Mouse (Mus musculus) kidney, adult 2 months (tissue): Measurements from ENCODE around the gene Msi2. TPM values are rescaled to one million over a fixed set of nuclear protein-coding genes. Genes with fewer than 3 reads are reported as not detected.

ENCODE experiments used
- DNase-seq: peaks from one replicate; pipeline ENCODE4 v3.0.0; 2021
- H3K27ac ChIP-seq: fragments of 200-500 bp; 2 replicates; pipeline ENCODE4 v1.5.1; 2012; ENCODE audit warnings: low read depth, low read length, control low read depth, inconsistent platforms; ENCODE audit not compliant: insufficient read depth
- H3K27me3 ChIP-seq: fragments of 200-500 bp; replicated peaks from 2 replicates; pipeline ENCODE4 v1.6.1; 2012; ENCODE audit warnings: mild to moderate bottlenecking, moderate library complexity, low read length, inconsistent platforms; ENCODE audit not compliant: control insufficient read depth, insufficient read depth
- H3K36me3 ChIP-seq: fragments of 200-500 bp; 2 replicates; pipeline ENCODE4 v1.6.1; 2012; ENCODE audit warnings: mild to moderate bottlenecking, moderate library complexity, low read length, inconsistent platforms; ENCODE audit not compliant: control insufficient read depth, insufficient read depth
- H3K4me1 ChIP-seq: fragments of 200-500 bp; 2 replicates; pipeline ENCODE4 v1.6.1; 2011; ENCODE audit warnings: low read length; ENCODE audit not compliant: control insufficient read depth, insufficient read depth
- H3K4me3 ChIP-seq: fragments of 200-500 bp; 2 replicates; pipeline ENCODE4 v1.5.1; 2011; ENCODE audit warnings: mild to moderate bottlenecking, low read depth, low read length, control low read depth; ENCODE audit not compliant: insufficient read depth
- CTCF ChIP-seq: fragments of 200-500 bp; conservative IDR thresholded peaks from 2 replicates; pipeline ENCODE4 v1.5.1; 2011; ENCODE audit warnings: low read depth, mild to moderate bottlenecking, control low read depth, low read length, moderate library complexity, mixed read lengths; ENCODE audit not compliant: insufficient read depth, insufficient read length
- POLR2A ChIP-seq: fragments of 200-500 bp; IDR thresholded peaks from one replicate; pipeline ENCODE4 v1.6.1; 2011; ENCODE audit warnings: low read depth, low read length, control low read depth
- WGBS: fragments of 180-500 bp; shearing (Covaris S2); methylation state at CpG from one replicate; pipeline ENCODE4 v1.1.7; 2018; 5-methylcytosine and 5-hydroxymethylcytosine counted together
- polyA plus RNA-seq: library from polyadenylated mRNA; depleted of rRNA; stranded (reverse); fragments of >200 nt; gene quantifications from 2 replicates; pipeline ENCODE4 v1.2.3, GENCODE M21; 2012

Gene Msi2
- polyA plus RNA-seq, 1 experiment, result 43.5 TPM

- 83% methylated on average over 12 of the region's 12 CpGs for WGBS
- no peak for TF ChIP-seq POLR2A
- TF ChIP-seq CTCF, result no peak
- Histone ChIP-seq H3K36me3 (no peaks in the 10 kb centered on the region; the same call in 1 of the 2 replicates), H3K4me1 (no peaks in the 10 kb centered on the region), H3K4me3 (no peak overlapping the region), H3K27ac (no peak overlapping the region), H3K27me3 (no peaks in the 10 kb centered on the region)
- no peak for DNase-seq
These were observed 276.2 kb downstream of the Msi2 start for GRCm38 (mm10) chr11:88441871-88442740.

GRCm38 (mm10) chr11:88438659-88439058 lies 279.7 kb downstream of the Msi2 start:
- TF ChIP-seq POLR2A, result no peak
- TF ChIP-seq CTCF, result no peak
- no peak for DNase-seq
- Histone ChIP-seq H3K4me1 (no peaks in the 10 kb centered on the region), H3K27ac (no peak overlapping the region), H3K36me3 (no peaks in the 10 kb centered on the region), H3K4me3 (no peak overlapping the region), H3K27me3 (no peaks in the 10 kb centered on the region)
- 86% methylated on average over 3 of the region's 3 CpGs for WGBS

- peak; percentile 40 for DNase-seq
- no peaks in the 10 kb centered on the region for H3K4me1 ChIP-seq
- 79% methylated on average over 2 of the region's 2 CpGs for WGBS
- H3K27me3 ChIP-seq, result no peaks in the 10 kb centered on the region
- no peak overlapping the region for H3K27ac ChIP-seq
- no peaks in the 10 kb centered on the region for H3K36me3 ChIP-seq
- TF ChIP-seq CTCF (no peak), POLR2A (no peak)
- no peak overlapping the region for H3K4me3 ChIP-seq
These were observed 281.7 kb downstream of the Msi2 start for GRCm38 (mm10) chr11:88436596-88436995.

DNA sequence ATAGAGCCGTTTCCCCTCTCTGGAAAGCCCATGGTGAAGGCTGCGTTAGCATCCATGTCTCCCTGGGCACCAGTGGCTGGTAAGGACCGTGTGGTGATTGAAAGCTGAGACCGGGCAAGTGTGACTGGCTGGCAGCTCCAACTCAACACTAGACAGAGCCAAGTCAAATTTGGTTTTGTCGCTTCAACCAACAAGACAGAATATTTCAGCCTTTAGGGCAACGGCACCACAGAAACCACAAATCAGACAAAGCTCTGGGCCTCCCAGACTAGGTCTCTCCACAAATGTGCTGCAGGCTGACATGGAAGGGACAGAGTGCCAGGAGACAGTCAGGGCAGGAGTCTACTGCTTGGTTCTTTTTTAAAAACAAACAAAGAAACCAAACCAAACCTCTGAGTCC lies 282.8 kb downstream of the Msi2 start:
- 74% methylated on average over 6 of the region's 6 CpGs for WGBS
- Histone ChIP-seq H3K4me1 (no peaks in the 10 kb centered on the region), H3K27ac (no peak overlapping the region), H3K27me3 (no peaks in the 10 kb centered on the region), H3K4me3 (no peak overlapping the region), H3K36me3 (no peaks in the 10 kb centered on the region)
- TF ChIP-seq POLR2A, result no peak
- TF ChIP-seq CTCF, result no peak
- DNase-seq, result no peak

DNA sequence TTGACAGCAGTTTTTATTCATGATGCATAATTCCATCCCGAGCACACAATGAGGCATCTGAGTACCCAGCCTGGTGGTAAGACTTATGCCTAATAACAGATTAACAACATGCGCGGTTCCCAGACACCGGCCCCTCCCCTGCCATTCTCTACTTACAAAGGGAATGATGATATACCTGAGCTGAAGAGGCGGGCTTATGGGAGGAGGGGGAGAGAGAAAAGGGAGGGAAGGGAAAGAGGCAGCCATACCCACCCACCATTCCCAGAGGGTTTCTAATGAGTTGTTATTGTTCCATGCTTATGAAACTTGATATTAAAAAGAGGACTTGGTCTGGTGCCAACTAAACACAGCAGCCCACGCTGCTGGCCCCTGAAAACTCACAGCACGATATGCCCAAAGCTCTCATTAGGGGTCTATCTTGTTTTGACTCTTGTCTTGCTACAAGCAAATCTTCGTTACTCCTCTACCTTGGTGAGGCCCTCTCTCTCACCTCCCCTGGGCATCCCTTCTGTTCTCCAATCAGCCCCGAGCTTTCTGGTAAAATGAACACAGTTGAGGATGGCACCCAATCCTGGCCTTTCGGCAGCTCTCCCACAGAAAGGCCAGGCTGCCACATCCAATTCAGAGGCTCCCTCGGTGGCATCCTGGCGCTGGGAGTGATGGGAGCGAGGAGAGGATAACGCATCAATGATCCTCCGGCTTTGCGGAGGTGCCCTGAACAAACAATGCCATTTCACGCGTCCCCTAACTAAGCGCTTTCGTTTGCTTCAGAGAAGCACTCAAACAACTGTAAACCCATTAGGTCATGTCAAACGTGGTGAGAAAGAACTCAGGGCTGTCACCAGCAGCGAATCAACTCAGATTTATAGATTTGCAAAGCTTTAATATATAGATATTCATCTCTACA lies 286.7 kb downstream of the Msi2 start:
- Histone ChIP-seq H3K27ac (no peak overlapping the region), H3K36me3 (no peaks in the 10 kb centered on the region), H3K27me3 (no peaks in the 10 kb centered on the region), H3K4me3 (no peak overlapping the region), H3K4me1 (no peaks in the 10 kb centered on the region)
- DNase-seq, result no peak
- WGBS, result 72% methylated on average over 22 of the region's 22 CpGs
- TF ChIP-seq POLR2A, result no peak
- no peak for TF ChIP-seq CTCF

DNA sequence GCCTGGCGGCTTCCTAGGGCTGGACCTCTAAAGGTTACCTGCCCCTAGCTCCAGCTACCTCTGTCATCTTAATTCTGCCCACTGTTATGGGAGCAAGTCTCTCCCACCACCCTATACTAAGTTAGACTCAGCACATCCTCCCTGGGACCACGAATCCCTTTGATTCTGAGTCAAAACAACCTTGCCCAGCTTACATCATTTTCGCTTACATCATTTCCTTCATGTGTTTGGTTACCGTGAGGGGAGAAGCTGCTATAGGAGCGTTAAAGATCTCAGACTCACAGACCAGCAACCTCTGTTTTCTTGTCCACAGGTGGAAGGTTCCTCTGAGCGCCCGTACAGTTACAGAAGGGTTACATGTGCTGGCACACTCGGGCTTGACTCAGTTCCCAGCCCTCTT lies 288.0 kb downstream of the Msi2 start:
- TF ChIP-seq POLR2A, result no peak
- TF ChIP-seq CTCF, result no peak
- Histone ChIP-seq H3K27me3 (no peaks in the 10 kb centered on the region), H3K4me1 (no peaks in the 10 kb centered on the region), H3K4me3 (no peak overlapping the region), H3K36me3 (no peaks in the 10 kb centered on the region), H3K27ac (no peak overlapping the region)
- WGBS, result 88% methylated on average over 8 of the region's 8 CpGs
- DNase-seq, result no peak

GRCm38 (mm10) chr11:88429680-88430079 lies 288.6 kb downstream of the Msi2 start:
- Histone ChIP-seq H3K27me3 (no peaks in the 10 kb centered on the region), H3K4me1 (no peaks in the 10 kb centered on the region), H3K27ac (no peak overlapping the region), H3K4me3 (no peak overlapping the region), H3K36me3 (no peaks in the 10 kb centered on the region)
- WGBS, result 94% methylated on average over 6 of the region's 6 CpGs
- no peak for TF ChIP-seq POLR2A
- peak; percentile 31; the same call in 1 of the 2 replicates for TF ChIP-seq CTCF
- no peak for DNase-seq
